Mouse (Mus musculus) layer of hippocampus, adult 18-20 months (tissue): Measurements from ENCODE around the gene Ms4a3. TPM values are rescaled to one million over a fixed set of nuclear protein-coding genes. Genes with fewer than 3 reads are reported as not detected.

Experiments
- DNase-seq, 2 experiments: peaks; one replicate each; pipeline ENCODE4 v3.0.0; 2022; ENCODE audit warnings: low spot score in 2 of 2
- long read RNA-seq: library from polyadenylated mRNA; stranded (forward); transcript quantifications from one replicate; pipeline ENCODE4 v2.0.0, GENCODE M21; 2021
- total RNA-seq, 2 experiments: library from RNA; stranded (reverse); gene quantifications; 2 replicates each; pipeline ENCODE4 v1.2.3; 2021

Gene Ms4a3
- not detected for total RNA-seq
- long read RNA-seq: 0 reads

- DNase-seq: no peak
These were observed at the start of gene Ms4a3 for GRCm38 (mm10) chr19:11640732-11641131. Gene Ms4a3 (minus strand): TSS chr19:11640851.

GRCm38 (mm10) chr19:11661562-11661961 lies 20.9 kb upstream of the Ms4a3 start:
- DNase-seq: no peak

GRCm38 (mm10) chr19:11660459-11660858 lies 19.8 kb upstream of the Ms4a3 start, which contains the start of gene Oosp2:
Gene Oosp2 (minus strand): TSS chr19:11660559.
- no peak for DNase-seq

GRCm38 (mm10) chr19:11659142-11659541 lies 18.5 kb upstream of the Ms4a3 start:
- DNase-seq: no peak

GRCm38 (mm10) chr19:11649564-11649963 lies 8.9 kb upstream of the Ms4a3 start:
- DNase-seq: no peak

DNA sequence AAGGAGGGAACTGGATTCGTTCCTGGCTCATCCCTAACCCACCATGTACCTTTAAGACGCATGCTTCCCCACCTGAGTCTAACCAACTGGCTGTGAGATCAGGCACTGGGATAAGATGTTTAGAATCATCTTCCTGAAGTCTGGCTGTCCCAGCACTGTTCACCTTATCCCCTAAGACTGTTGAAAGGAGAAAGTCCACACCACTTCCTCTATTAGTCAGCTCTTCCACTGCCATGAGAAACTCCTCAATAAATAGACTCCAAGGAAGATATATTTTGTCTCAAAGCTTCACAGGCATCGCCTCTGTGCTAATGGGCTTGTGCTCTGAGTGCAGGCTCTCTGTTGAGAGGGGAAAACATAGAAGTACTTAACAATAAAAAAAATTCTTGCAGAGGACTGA lies 5.5 kb upstream of the Ms4a3 start:
- DNase-seq: no peak

- no peak for DNase-seq
These were observed 1.6 kb downstream of the Ms4a3 start for GRCm38 (mm10) chr19:11639038-11639437.

DNA sequence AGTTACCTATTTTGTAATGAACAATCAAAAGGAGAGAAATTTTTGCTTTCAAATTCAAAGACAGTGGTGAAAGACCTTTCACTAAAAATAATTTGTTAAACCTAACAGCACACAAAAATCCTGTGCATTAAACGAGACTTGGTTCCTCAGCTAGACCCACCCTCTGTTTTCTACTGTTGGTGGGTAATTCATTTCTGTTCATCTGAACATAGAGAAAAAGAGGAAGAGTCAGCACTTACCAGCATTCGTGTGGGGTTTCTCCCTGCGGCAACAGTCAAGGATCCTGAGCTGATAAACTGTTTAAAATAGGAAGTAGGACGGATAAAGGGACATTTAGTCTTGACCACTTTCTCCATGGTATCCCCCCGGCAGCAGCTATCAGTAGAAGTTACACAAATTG lies 5.1 kb downstream of the Ms4a3 start:
- no peak for DNase-seq

- DNase-seq: no peak
These were observed 6.3 kb downstream of the Ms4a3 start for GRCm38 (mm10) chr19:11634330-11634729.

DNA sequence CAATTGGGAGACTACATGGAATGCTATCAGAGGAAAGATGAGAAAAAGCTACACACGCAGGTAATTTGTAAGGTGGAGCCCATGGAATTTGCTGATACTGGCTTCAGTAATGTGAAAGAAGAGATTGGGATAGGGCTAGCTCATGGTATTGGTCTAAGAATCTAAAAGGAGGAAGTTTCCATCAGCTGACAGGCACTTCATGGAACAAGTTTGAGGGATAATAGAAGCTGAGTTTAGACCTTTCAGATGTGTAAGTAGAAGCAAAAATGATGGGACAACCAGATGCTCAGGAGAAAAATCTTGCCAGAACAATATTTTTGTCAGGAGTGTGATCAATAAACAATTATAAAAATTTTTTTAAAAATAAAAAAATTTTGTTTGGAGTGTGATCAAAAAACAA lies 6.9 kb downstream of the Ms4a3 start:
- DNase-seq: no peak

DNA sequence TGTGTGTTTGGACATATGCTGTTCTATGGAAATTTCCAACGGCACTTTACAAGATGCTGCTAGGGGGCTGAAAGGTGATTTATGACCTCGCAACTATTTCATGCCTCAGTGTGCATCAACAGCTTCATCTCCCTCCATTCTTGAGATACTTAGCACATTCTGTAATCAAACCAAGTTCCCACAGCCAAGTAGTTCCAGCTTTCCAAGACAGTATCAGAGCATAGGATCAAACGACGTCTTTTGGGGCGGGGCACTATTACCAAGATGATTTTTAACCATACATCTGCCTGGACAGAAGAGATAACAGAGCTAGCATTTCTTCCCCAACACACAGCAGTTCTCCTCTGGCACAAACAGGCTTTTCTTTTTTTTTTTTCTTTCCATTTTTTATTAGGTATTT lies 15.4 kb downstream of the Ms4a3 start:
- no peak for DNase-seq

- DNase-seq: no peak
These were observed 15.9 kb downstream of the Ms4a3 start for GRCm38 (mm10) chr19:11624800-11625199.

GRCm38 (mm10) chr19:11623551-11623950 lies 17.1 kb downstream of the Ms4a3 start, which contains the start of gene Ms4a2:
Gene Ms4a2 (minus strand): TSS chr19:11623719.
- DNase-seq: no peak

GRCm38 (mm10) chr19:11617983-11618382 lies 22.7 kb downstream of the Ms4a3 start:
- no peak for DNase-seq

GRCm38 (mm10) chr19:11614805-11615204 lies 25.8 kb downstream of the Ms4a3 start:
- no peak for DNase-seq

- DNase-seq: no peak
These were observed 26.7 kb downstream of the Ms4a3 start for GRCm38 (mm10) chr19:11613776-11614443.

- DNase-seq: no peak
These were observed 27.6 kb downstream of the Ms4a3 start for GRCm38 (mm10) chr19:11613084-11613483.

DNA sequence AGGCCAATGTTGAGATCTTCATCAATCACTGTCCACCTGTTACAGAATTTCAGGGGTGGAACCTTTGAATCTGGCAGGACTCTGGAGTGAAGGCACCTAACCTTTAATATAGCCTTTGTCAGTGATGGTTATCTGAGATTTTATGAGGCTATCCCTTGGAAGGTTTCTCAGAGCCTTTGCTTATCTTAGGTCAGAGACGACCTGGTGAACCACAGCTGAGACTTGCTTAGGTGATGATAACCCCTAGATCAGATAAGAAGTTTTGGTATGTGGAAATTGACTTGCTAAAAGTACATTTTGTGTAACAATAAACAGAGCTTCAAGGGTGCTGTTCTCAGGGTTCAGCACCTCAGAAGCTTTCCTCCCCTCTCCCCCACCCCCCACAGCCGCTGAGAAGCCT lies 28.4 kb downstream of the Ms4a3 start:
- DNase-seq: no peak

GRCm38 (mm10) chr19:11611541-11611945 lies 29.1 kb downstream of the Ms4a3 start:
- peak in 1 of 2 experiments; percentile 51 for DNase-seq

GRCm38 (mm10) chr19:11608172-11608571 lies 32.5 kb downstream of the Ms4a3 start:
- peak in 1 of 2 experiments; percentile 46 for DNase-seq

DNA sequence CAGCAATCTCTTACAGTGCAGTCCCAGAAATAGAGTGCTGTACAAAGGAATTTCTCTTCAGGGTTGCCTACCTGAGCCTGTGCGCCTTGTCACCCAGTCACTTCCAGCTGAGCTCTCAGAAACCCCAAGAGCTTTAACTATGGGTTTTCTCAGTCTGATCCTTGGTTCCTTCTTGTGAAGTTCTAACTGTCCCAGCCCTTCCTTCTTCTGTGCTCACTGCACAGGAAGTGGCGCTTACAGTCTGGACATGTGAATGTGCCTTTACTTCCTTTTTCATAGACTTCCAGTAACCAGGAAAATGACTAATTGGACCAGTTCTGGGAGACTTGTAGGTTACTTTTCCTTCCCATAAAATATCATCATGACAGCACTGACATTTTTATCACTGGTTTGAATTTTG lies 36.0 kb downstream of the Ms4a3 start, which contains the start of gene Ms4a6d:
Ms4a6d (minus strand) TSS at position 247 of the 400 bp plus-strand sequence.
- no peak for DNase-seq

DNA sequence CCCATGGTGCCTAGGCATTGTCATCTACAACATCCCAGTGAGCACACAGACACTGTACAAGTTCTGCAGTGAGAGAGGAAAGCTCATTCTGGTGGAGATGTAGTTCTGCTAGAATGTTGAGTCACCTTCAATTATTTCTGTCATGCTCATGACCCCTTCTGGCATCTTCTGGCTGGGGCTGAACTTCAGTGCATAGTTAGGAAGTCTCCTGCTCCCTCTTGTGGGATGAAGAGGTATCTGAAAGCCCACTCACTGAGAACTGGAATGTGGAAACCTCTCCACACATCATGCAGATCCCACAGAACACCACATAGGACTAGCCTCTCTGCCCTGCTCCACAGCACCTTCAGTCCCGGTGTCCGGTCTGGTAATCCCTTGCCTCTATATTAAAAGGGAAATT lies 38.6 kb downstream of the Ms4a3 start:
- peak in 1 of 2 experiments; percentile 71 for DNase-seq

- DNase-seq: no peak
These were observed 39.3 kb downstream of the Ms4a3 start for GRCm38 (mm10) chr19:11601349-11601748.
